Mouse (Mus musculus) megakaryocyte, adult 5-6 weeks (primary cell): ENCODE results near the gene Tmem89. TPM values are rescaled to one million over a fixed set of nuclear protein-coding genes. Genes with fewer than 3 reads are reported as not detected.

Source experiments
- ATAC-seq: 2 replicates; pipeline ENCODE4 v1.8.0; 2016; ENCODE audit warnings: mild to moderate bottlenecking, inconsistent platforms; ENCODE audit not compliant: poor library complexity, severe bottlenecking
- total RNA-seq, 2 experiments: library from RNA; stranded (forward) in 1 of 2; stranded (reverse) in 1 of 2; fragments of 153-499, 151-499 nt in 1 of 2; fragments of 221-1000, 200-1000 nt in 1 of 2; gene quantifications; 2 replicates each; pipeline versions ENCODE4 v1.2.3 to v1.2.4; 2015 to 2017

Gene Tmem89
- total RNA-seq (2015), result 1.2 TPM in 1 of 2 replicates, not detected in the other
- total RNA-seq (2017), result 0.28 TPM in 1 of 2 replicates, not detected in the other

GRCm38 (mm10) chr9:108914491-108914890, at the start of gene Tmem89:
Tmem89 (plus strand) TSS chr9:108914619.
- no peak for ATAC-seq

- no peak for ATAC-seq
These were observed 2.1 kb upstream of the Tmem89 start for GRCm38 (mm10) chr9:108912308-108912707.

GRCm38 (mm10) chr9:108913161-108913560, 1.3 kb upstream of the Tmem89 start:
- ATAC-seq, result no peak

GRCm38 (mm10) chr9:108913621-108914020, 798 bp upstream of the Tmem89 start:
- ATAC-seq, result no peak

- no peak for ATAC-seq
These were observed 11.5 kb downstream of the Tmem89 start for GRCm38 (mm10) chr9:108925897-108926296.

GRCm38 (mm10) chr9:108928424-108928823, 14.0 kb downstream of the Tmem89 start:
- no peak for ATAC-seq

GRCm38 (mm10) chr9:108935991-108936390, 21.6 kb downstream of the Tmem89 start:
- peak; percentile 41 for ATAC-seq

- peak; percentile 96 for ATAC-seq
These were observed 22.3 kb downstream of the Tmem89 start, which contains the start of gene Uqcrc1 for GRCm38 (mm10) chr9:108936418-108937364. Uqcrc1 (plus strand) TSS chr9:108936633.

GRCm38 (mm10) chr9:108945111-108945510, 30.7 kb downstream of the Tmem89 start:
- no peak for ATAC-seq

GRCm38 (mm10) chr9:108945608-108946007, 31.2 kb downstream of the Tmem89 start:
- ATAC-seq, result no peak

GRCm38 (mm10) chr9:108949231-108949966, 35.0 kb downstream of the Tmem89 start:
- no peak for ATAC-seq

GRCm38 (mm10) chr9:108949967-108950728, 35.7 kb downstream of the Tmem89 start:
- ATAC-seq, result no peak

- no peak for ATAC-seq
These were observed 38.7 kb downstream of the Tmem89 start, which contains the start of gene Col7a1 for GRCm38 (mm10) chr9:108953081-108953636. Col7a1 (plus strand) TSS chr9:108953586.

- no peak for ATAC-seq
These were observed 40.8 kb downstream of the Tmem89 start for GRCm38 (mm10) chr9:108955241-108955640.

GRCm38 (mm10) chr9:108955846-108956245, 41.4 kb downstream of the Tmem89 start:
- no peak for ATAC-seq

- no peak for ATAC-seq
These were observed 49.2 kb downstream of the Tmem89 start for GRCm38 (mm10) chr9:108963577-108963976.

GRCm38 (mm10) chr9:108964338-108964737, 49.9 kb downstream of the Tmem89 start:
- no peak for ATAC-seq
